Mouse (Mus musculus): ENCODE data around the gene Vipr2. TPM values are rescaled to one million over a fixed set of nuclear protein-coding genes. Genes with fewer than 3 reads are reported as not detected.
A peak's percentile ranks its signal among the peaks of the same experiment; 100 is the strongest.

Vipr2 gene
- total and polyA plus RNA-seq, 3 experiments: 0.99 to 2.7 (median 1.2) TPM

DNA sequence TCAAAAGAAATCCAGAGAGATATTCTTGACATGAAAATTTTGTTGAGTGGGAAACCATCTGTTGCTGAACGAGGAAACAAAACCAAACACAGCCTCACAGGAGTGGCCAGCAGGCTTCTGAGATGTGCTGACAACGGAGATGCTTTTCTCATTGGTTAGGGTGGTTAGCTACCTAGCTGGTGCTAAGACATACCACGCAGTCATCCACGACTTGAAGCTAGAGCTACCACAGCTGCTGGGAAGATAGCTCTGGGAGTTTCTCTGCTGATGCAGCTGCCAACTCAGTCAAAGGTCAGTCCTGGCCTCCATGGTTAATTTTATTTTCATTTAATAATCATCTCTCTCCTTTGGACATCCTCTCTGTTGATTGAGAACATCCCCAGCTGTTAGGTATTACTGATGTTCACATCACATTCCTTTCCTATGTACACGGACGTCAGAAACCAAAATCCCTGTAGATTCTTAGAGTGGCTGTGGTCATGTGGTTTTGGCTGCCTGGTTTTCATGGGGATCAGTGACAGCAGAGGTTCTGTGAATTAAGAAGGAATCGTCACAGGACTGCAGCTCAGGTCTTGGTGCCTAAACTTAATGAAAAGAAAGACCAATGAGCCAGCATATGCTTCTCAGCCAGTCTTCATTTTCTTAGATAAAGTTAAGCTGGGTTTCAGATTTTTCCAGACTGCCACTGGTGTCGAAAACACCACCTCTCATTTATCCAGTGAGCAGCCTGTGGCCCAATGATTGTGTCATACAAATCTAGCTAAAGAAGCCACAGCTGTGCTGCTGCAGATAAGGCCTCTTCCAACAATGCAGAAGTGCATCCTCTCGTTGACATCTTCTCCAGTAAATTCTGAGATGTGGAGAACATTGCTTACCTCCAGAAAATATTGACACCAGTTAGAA lies 32.2 kb downstream of the Vipr2 start:
- peak; percentile 34 for DNase-seq
- Histone ChIP-seq H3K27me3 (ENCODE audit: control insufficient read depth, insufficient read depth, low read length) (no peaks in the 10 kb centered on the region), H3K9ac (ENCODE audit: low read depth, low read length) (no peak overlapping the region), H3K4me1 (ENCODE audit: control insufficient read depth, insufficient read depth, low read length) (no peaks in the 10 kb centered on the region; the same call in 1 of the 2 replicates), H3K79me2 (replicated peaks; ENCODE audit: control insufficient read depth, insufficient read depth, low read length) (no peaks in the 10 kb centered on the region), H3K36me3 (ENCODE audit: control insufficient read depth, insufficient read depth, low read length) (no peaks in the 10 kb centered on the region), H3K27ac (peak overlapping the region; percentile 31), H3K4me3 (no peak overlapping the region)
- TF ChIP-seq EP300 (IDR thresholded peaks at IDR 0.05; ENCODE audit: insufficient read depth, low read depth, low read length) (no peak), POLR2A (IDR thresholded peaks at IDR 0.05; ENCODE audit: insufficient read depth, low read depth, low read length) (no peak), CTCF (IDR thresholded peaks at IDR 0.05) (no peak)
- 55% methylated on average over 9 of the region's 9 CpGs for WGBS
- intact Hi-C loops (cut with DNase I): no loop called here

DNA sequence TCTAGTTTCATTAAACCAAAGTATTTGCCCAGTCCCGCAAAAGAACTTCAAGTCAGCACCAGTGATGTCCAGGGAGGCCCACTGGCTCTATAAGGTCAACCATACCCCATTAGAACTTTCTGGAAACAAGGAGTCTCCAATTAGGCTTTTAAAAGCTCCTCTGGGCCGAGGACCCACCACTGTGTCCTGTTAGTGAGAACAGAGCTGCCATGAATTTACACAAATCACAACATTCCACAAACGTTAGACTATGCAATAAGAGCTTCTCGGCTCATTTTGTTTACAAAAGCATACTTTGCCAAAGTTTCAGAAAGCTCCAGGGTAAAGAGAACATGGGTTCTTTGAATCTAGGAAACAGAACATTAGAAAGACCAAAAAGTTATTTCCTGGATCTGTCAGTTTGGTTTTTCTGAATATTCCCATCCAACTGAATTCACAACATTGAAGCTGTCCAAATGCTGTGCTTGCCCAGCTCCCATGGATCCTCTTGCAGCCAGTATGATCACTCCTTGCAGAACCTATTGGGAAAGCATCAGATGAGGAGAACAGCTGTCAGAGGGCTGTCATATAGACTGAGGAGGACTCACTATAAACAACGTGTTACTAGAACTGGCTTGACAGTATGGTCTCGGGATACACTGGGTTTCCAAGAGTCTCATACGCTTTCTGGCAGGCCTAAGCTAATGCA lies 33.6 kb downstream of the Vipr2 start:
- 69% methylated on average over 7 of the region's 7 CpGs for WGBS
- H3K79me2 ChIP-seq (replicated peaks; ENCODE audit: control insufficient read depth, insufficient read depth, low read length): no peaks in the 10 kb centered on the region
- no peak overlapping the region for H3K9ac ChIP-seq (ENCODE audit: low read depth, low read length)
- DNase-seq: no peak
- H3K4me3 ChIP-seq: no peak overlapping the region
- H3K27me3 ChIP-seq (ENCODE audit: control insufficient read depth, insufficient read depth, low read length): no peaks in the 10 kb centered on the region
- no peaks in the 10 kb centered on the region for H3K36me3 ChIP-seq (ENCODE audit: control insufficient read depth, insufficient read depth, low read length)
- intact Hi-C loops (cut with DNase I): no loop called here
- no peaks in the 10 kb centered on the region; the same call in 1 of the 2 replicates for H3K4me1 ChIP-seq (ENCODE audit: control insufficient read depth, insufficient read depth, low read length)
- no peak for TF ChIP-seq CTCF (IDR thresholded peaks at IDR 0.05)
- TF ChIP-seq EP300 (IDR thresholded peaks at IDR 0.05; ENCODE audit: insufficient read depth, low read depth, low read length): no peak
- TF ChIP-seq POLR2A (IDR thresholded peaks at IDR 0.05; ENCODE audit: insufficient read depth, low read depth, low read length): no peak
- H3K27ac ChIP-seq: no peak overlapping the region

DNA sequence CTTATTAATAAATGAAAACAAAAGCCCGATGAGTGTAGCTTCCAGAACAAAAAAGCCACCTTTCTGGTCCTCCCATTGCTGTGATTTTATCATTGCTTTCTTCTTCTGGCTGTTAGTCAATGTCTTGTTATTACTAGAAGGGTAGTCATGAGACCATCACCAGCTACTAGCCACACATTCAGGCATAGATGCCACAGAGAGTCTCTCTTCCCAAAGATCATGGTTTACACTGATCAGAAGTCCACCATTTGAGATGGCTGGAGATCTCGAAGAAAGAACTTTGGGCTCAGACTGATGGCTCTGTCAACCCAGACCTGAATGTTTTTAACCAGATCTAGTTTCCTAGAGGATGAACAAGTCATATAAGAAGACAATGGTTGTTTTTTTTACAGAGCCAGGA lies 38.3 kb downstream of the Vipr2 start:
- Histone ChIP-seq H3K4me1 (ENCODE audit: control insufficient read depth, insufficient read depth, low read length) (no peaks in the 10 kb centered on the region), H3K27ac (no peak overlapping the region), H3K36me3 (ENCODE audit: control insufficient read depth, insufficient read depth, low read length) (no peaks in the 10 kb centered on the region), H3K4me3 (no peak overlapping the region), H3K27me3 (ENCODE audit: control insufficient read depth, insufficient read depth, low read length) (no peaks in the 10 kb centered on the region), H3K9ac (ENCODE audit: low read depth, low read length) (no peak overlapping the region), H3K79me2 (replicated peaks; ENCODE audit: control insufficient read depth, insufficient read depth, low read length) (no peaks in the 10 kb centered on the region)
- DNase-seq: no peak
- intact Hi-C loops (cut with DNase I): no loop called here
- WGBS: 67% methylated on average over 2 of the region's 2 CpGs
- TF ChIP-seq CTCF (IDR thresholded peaks at IDR 0.05) (no peak), EP300 (IDR thresholded peaks at IDR 0.05; ENCODE audit: insufficient read depth, low read depth, low read length) (no peak), POLR2A (IDR thresholded peaks at IDR 0.05; ENCODE audit: insufficient read depth, low read depth, low read length) (no peak)

DNA sequence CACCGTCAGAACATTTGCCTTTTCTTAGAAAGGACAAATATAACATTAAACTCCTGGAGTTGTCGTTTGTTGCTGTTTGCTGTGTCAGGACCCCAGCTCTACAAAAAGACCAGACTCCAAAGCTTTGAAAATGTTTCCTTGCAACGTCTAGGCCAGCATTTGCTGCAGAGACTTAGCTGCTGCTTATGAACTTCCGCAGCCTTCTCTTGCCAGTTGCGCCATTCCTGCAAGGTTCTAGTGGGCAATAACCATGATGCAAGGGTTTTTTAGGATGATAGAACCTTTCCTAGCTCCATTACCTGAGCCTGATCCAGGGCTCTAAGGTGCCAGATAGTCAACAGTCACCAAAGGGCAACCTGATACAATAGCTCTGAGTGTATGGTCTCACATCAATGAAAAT lies 38.9 kb downstream of the Vipr2 start:
- Histone ChIP-seq H3K27me3 (ENCODE audit: control insufficient read depth, insufficient read depth, low read length) (no peaks in the 10 kb centered on the region), H3K79me2 (replicated peaks; ENCODE audit: control insufficient read depth, insufficient read depth, low read length) (no peaks in the 10 kb centered on the region), H3K4me3 (no peak overlapping the region), H3K4me1 (ENCODE audit: control insufficient read depth, insufficient read depth, low read length) (no peaks in the 10 kb centered on the region), H3K36me3 (ENCODE audit: control insufficient read depth, insufficient read depth, low read length) (no peaks in the 10 kb centered on the region), H3K27ac (no peak overlapping the region), H3K9ac (ENCODE audit: low read depth, low read length) (no peak overlapping the region)
- intact Hi-C loops (cut with DNase I): no loop called here
- no peak for DNase-seq
- 73% methylated on average over 5 of the region's 5 CpGs for WGBS
- TF ChIP-seq CTCF (IDR thresholded peaks at IDR 0.05) (no peak), EP300 (IDR thresholded peaks at IDR 0.05; ENCODE audit: insufficient read depth, low read depth, low read length) (no peak), POLR2A (IDR thresholded peaks at IDR 0.05; ENCODE audit: insufficient read depth, low read depth, low read length) (no peak)

DNA sequence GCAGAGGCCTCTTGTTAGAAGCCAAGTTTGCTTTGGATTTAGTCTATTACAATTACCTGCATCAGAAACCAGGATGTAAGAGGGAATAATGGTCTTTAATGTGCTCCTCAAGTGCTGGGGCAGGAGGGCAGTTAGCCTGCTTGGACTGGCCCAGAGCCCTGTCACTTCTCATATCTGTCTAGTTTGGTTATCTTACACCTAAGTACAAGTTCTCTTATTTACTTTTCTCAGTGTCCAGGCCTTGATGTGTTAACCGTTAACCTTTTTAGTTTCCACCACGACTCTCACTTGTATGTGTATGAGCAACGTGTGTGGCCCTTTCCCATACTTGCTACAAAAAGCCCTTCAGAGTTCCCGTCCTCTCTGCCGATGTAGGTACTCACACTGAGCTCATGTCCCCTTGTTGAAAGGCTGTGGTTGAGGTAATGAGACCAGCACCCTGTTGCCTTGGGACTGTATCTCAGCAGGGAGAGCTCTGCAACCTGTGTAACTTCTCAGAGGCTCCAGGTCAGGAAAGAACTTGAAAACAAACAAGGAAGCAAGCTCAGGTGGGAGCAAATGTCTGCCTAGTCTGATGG lies 39.9 kb downstream of the Vipr2 start:
- H3K79me2 ChIP-seq (replicated peaks; ENCODE audit: control insufficient read depth, insufficient read depth, low read length): no peaks in the 10 kb centered on the region
- H3K9ac ChIP-seq (ENCODE audit: low read depth, low read length): no peak overlapping the region
- no peaks in the 10 kb centered on the region for H3K27me3 ChIP-seq (ENCODE audit: control insufficient read depth, insufficient read depth, low read length)
- H3K27ac ChIP-seq: no peak overlapping the region
- intact Hi-C loops (cut with DNase I): no loop called here
- H3K4me1 ChIP-seq (ENCODE audit: control insufficient read depth, insufficient read depth, low read length): no peaks in the 10 kb centered on the region
- 83% methylated on average over 5 of the region's 5 CpGs for WGBS
- DNase-seq: no peak
- TF ChIP-seq EP300 (IDR thresholded peaks at IDR 0.05; ENCODE audit: insufficient read depth, low read depth, low read length) (no peak), CTCF (IDR thresholded peaks at IDR 0.05) (no peak), POLR2A (IDR thresholded peaks at IDR 0.05; ENCODE audit: insufficient read depth, low read depth, low read length) (no peak)
- H3K36me3 ChIP-seq (ENCODE audit: control insufficient read depth, insufficient read depth, low read length): no peaks in the 10 kb centered on the region
- no peak overlapping the region for H3K4me3 ChIP-seq

Data from heart, adult 2 months (tissue).